Mouse (Mus musculus) c-Kit-positive CD71-positive TER-119-negative erythroid progenitor cells, embryonic 14.5 days (primary cell): Measurements from ENCODE around the gene Yes1.
"Not testable (repeated sequence)": the region's sequence is repeated elsewhere in the genome, so short reads cannot be mapped to it uniquely, and the experiment has no call there.

Experiments
- DNase-seq: peaks from one replicate; pipeline ENCODE4 v3.0.0-alpha.2; 2013; ENCODE audit warnings: low read depth

Yes1 gene

GRCm38 (mm10) chr5:32610801-32611340, at the start of gene Yes1:
Gene Yes1, plus strand, starts transcription at chr5:32611171.
- DNase-seq, result peak; percentile 49

GRCm38 (mm10) chr5:32564697-32565096, 46.3 kb upstream of the Yes1 start:
- DNase-seq, result no peak

DNA sequence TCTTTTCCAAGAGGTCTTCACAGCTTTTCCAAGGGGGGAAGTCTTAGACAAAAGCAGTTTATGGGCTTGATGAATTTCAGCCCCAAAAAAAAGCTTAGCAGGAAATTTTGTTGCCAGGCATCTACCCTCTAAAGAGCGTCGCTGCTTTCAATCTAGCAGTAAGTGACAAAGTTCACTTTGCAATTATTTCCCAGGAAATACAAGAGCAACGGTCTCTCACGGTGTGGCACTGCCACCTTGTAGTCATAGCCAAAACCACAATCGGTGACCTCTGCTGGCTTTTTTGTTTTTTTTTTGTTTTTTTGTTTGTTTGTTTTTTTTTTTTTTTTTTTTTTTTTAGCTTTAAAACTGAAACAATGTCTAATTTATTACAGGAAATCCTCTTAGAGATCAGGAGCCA, 39.2 kb upstream of the Yes1 start:
- DNase-seq, result no peak

DNA sequence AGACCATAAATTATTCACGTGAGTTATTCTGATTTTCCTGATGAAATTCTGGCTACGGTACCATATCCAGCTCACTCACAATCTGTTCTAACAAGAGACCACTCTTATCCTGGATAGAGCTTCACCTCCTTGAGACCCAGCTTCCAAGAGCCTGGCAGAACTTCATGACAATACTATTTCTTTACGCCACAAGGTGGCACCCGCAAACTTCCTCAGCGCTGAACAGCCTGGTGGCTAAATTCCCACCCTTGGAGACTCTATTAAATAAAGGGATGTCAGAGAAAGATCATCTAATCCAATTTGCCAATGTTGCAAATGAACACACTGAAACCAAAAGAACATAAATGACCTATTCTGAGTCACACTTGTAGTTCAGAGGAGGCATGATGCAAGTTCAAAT, 22.8 kb upstream of the Yes1 start:
- DNase-seq, result peak; percentile 15

- DNase-seq, result peak; percentile 6
Observed at GRCm38 (mm10) chr5:32593793-32594192, 17.2 kb upstream of the Yes1 start.

DNA sequence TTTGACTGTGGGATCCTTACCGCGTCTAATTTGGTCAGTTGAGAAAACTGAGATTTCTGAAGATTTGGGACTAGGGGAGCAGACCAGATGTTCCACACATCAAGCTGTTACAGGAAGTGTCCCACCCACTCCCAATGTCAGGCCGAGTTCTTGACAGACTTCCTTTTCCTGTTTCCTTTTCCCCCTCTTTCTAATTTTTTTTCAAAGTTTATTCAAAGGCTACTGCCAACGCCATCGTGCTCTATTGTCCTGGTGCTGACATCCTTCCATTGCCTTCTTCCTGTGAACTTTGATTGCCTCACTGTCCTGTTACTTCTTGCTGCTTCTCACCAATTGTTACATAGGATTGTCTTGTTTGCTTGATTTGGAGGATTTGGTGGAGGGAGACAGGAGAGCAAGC, 16.6 kb upstream of the Yes1 start:
- DNase-seq, result no peak

- no peak for DNase-seq
Observed at GRCm38 (mm10) chr5:32605911-32606310, 5.1 kb upstream of the Yes1 start.

GRCm38 (mm10) chr5:32607776-32608355, 3.1 kb upstream of the Yes1 start:
- DNase-seq, result no peak

DNA sequence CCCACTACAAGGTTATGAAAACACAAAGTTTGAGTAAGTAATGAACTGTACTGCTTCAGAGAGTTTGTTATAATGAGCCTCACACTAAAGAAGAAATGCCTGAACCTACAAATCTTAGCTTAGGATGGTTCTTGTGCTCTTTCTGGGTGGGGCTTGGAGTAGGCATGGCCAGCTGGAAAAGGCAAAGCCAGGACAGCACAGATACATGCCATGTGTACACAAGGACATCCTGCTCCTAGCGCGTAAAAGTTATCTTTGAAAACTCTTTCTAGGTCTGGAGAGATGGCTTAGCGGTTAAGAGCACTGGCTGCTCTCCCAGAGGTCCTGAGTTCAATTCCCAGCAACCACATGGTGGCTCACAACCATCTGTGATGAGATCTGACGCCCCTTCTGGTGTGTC, 2.5 kb upstream of the Yes1 start:
- no peak for DNase-seq

DNA sequence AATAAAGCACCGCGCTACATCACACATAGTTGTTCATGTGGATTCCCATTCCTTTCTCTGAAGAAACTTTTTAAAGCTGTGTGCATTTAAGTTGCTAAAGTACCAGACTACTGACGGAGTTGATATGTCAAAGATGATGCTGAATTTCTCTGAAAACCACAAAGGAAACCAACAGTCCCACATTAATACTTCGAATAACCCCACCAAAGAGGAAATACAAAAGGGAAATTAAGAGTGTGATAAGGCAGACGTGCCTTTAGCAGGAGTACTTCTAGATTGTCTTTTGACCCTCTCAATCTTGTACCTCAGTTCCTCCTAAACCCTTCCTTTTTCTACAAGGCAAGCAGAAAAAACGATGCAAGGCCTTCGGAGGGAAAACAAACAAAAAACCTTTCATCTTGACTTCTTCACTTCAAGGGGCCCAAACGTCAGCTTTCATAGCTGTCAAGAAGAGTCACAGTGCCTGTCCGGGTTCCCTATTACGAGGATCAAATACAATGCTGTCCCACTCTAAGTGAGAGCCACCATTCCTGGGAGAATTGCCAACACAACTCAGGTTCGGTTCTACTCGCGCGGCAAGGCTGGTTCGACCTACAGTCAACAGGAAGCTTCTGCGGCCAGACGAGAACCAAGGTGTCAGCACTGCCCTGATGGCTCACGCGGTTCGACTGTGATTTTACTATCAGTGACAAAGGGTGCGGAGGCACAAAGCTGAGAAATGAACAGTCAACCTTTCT, 739 bp upstream of the Yes1 start:
- DNase-seq, result peak; percentile 7

- peak; percentile 15 for DNase-seq
Observed at GRCm38 (mm10) chr5:32611341-32611961, 480 bp downstream of the Yes1 start.

DNA sequence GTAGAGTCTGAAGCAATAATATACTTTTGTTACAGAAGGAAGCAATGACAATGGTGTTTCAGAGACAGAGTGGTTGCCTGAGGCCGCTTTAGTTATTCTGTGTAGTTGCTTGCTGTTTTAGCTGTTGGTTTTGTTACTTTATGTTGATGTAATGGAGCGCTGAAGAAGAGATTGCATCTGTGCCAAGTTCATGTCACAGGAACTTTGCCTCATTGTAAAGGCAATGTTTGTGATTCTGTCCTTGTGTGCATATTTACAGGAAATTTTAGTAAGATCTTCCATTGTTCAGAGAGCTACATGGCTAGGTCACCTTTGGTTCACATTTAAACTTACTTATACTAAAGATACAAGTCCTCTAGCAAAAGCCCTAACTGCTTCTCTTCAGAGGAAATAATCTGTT, 3.3 kb downstream of the Yes1 start:
- no peak for DNase-seq

- no peak for DNase-seq
Observed at GRCm38 (mm10) chr5:32614691-32615090, 3.7 kb downstream of the Yes1 start.

DNA sequence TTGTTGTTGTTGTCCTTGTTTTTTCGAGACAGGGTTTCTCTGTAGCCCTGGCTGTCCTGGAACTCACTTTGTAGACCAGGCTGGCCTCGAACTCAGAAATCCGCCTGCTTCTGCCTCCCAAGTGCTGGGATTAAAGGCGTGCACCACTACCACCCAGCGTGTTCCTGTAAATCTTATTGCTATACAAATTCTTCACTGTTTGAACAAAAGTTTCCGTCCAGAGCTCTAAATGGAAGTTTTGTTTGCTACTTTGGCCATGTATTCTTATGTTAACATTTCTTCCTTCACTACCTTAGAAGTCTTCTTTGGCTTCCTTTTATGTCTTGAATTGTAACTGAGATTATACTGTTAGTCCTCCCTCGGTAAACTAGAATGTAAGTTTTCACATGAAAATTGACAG, 5.5 kb downstream of the Yes1 start:
- DNase-seq, result not testable (repeated sequence)

DNA sequence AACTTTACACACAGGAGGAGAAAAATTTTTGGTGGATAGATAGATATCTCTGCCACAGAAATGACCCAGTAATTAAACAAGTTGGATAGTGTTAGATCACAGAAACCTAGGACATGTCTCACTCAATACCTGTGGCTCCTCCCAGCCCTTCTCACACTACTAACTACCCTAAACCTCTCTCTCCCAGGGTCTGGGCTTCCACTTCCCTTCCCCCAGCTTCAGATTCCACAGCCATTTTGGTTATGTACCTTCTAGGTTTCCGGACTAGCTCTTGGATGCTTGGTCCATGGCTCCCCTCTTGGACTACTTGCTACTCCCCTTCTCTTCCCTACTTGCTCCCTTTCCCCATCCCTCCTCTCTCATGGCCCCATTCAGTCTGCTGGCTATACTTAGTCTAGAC, 6.9 kb downstream of the Yes1 start:
- no peak for DNase-seq

DNA sequence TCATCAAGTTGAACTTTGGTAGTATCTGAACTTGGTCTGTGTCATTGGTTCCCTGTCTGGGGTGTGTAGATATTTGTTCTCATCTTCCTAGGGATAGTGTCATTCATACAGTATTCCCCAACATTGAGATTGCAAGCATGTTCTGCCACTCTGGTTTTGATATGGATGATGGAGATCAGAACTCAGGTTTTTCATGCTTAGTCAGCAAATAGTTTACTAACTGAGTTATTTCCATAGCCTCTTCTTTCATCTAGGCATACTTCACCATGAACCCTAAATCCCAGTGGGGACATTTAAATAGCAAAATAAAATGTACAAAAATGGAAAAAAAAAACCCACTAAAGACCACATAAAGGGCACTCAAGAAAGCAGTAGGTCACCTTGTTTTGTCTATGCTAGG, 12.7 kb downstream of the Yes1 start:
- no peak for DNase-seq

GRCm38 (mm10) chr5:32624777-32625176, 13.8 kb downstream of the Yes1 start:
- no peak for DNase-seq

DNA sequence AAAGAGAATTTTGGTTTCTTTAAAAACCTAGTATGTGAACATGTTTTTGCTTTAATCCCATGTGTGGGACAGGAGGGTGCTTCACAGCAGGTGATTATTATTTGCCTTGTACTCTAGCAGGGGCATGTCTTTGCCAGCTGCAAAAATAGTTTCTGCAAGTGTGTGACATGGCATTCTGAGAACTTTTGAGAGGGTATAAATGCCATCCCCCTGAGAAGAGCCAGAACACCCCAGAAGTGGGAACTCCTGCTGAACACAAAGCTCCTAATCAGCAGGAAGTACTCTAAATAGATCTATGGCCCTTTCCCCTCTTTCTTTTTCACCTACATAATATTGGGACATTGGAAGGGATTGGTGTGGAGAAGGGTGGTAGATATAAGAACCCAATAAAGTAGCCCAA, 22.2 kb downstream of the Yes1 start:
- DNase-seq, result no peak

- peak; percentile 1 for DNase-seq
Observed at GRCm38 (mm10) chr5:32657386-32657785, 46.4 kb downstream of the Yes1 start.

DNA sequence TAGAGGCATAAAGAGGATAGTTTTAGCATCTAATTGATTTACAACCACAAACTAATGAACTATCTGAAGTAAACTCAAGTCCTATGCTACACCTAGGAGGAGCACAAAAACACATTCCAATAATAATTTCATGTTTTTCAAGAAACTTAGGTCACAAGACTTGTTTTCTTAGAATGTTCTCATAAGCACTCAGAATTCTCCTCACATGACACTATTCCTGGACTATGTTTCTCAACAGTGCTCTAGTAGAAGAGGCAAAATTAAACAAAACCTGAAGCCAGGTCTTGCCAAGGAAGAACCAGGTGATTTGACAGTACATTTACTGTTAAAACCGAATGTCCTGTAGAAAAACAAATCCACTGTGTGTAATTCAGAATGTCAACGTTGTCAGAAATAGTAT, 71.5 kb downstream of the Yes1 start:
- DNase-seq, result no peak

DNA sequence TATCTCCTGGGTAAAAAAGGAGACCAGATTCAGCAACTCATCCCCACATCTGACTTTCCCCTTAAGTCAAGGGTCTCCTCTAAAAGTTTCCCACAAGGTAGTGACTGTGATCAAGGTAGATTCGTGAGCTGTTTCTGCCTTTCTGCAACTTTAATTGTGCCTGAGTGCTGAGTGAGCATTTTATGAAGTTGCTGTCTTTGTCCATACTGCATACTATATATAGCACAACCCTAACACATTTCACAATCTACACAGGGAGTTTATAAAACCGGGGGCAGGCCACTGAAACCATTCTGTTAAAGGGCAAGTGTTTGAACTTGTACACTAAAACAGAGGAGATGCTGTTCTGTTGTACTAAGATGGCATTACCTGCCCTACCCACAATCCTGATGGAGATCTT, 82.4 kb downstream of the Yes1 start:
- DNase-seq, result no peak

- no peak for DNase-seq
Observed at GRCm38 (mm10) chr5:32697208-32697867, 86.4 kb downstream of the Yes1 start.
